Mouse (Mus musculus) splenic B cell, adult 2 months (primary cell): ENCODE measurements around the gene Timm13.

Experiments used
- DNase-seq: peaks from one replicate; pipeline ENCODE4 v3.0.0-alpha.2; 2011; ENCODE audit warnings: low read depth, low spot score
- H3K27me3 ChIP-seq: 2 replicates; pipeline ENCODE4 v1.6.1; 2012; ENCODE audit warnings: mild to moderate bottlenecking, low read length, moderate library complexity, mixed read lengths; ENCODE audit not compliant: control insufficient read depth, poor library complexity, insufficient read depth, severe bottlenecking
- H3K36me3 ChIP-seq: 2 replicates; pipeline ENCODE4 v1.6.1; 2012; ENCODE audit warnings: mild to moderate bottlenecking, low read length, moderate library complexity, mixed read lengths; ENCODE audit not compliant: control insufficient read depth, poor library complexity, insufficient read depth, severe bottlenecking

Timm13 gene

GRCm38 (mm10) chr10:80903282-80903681 lies 2.5 kb upstream of the Timm13 start:
- no peak for DNase-seq
- H3K36me3 ChIP-seq, result peaks cover 3% of the 10 kb centered on the region; the same call in 1 of the 2 replicates
- H3K27me3 ChIP-seq, result no peaks in the 10 kb centered on the region

DNA sequence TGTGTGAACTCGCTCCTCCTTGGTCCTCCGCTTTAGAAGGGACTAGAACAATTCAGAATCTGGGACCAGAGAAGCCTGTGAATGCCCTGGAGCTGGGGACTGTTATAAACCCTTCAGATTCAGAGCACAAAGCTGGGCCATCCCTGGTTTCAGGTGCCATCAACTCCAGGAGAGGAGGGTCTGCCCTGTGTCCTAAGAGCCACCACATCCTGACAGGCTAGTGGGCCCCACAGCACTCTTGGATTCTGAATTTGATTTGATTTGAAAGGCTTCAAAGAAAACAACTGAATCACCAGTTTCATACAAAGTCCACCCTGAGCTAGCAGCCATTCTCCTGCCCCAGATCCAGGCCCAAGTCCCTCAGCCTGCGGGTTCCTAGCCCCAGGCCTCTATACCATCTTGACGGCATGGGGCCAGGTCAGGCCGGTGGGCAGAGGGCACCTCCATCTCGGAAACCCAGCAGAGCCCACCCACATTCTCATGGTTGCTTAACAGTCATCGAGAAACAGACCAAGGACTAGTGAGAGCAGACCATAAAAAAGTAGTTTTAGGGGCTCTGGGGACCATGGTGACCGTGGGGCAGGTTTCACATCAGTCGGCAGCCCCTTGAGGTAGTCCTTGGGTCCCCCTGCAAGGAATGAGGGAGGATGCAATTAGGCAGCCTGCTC lies 1.6 kb upstream of the Timm13 start:
- DNase-seq, result no peak
- Histone ChIP-seq H3K27me3 (no peaks in the 10 kb centered on the region), H3K36me3 (peaks cover 3% of the 10 kb centered on the region; the same call in 1 of the 2 replicates)

DNA sequence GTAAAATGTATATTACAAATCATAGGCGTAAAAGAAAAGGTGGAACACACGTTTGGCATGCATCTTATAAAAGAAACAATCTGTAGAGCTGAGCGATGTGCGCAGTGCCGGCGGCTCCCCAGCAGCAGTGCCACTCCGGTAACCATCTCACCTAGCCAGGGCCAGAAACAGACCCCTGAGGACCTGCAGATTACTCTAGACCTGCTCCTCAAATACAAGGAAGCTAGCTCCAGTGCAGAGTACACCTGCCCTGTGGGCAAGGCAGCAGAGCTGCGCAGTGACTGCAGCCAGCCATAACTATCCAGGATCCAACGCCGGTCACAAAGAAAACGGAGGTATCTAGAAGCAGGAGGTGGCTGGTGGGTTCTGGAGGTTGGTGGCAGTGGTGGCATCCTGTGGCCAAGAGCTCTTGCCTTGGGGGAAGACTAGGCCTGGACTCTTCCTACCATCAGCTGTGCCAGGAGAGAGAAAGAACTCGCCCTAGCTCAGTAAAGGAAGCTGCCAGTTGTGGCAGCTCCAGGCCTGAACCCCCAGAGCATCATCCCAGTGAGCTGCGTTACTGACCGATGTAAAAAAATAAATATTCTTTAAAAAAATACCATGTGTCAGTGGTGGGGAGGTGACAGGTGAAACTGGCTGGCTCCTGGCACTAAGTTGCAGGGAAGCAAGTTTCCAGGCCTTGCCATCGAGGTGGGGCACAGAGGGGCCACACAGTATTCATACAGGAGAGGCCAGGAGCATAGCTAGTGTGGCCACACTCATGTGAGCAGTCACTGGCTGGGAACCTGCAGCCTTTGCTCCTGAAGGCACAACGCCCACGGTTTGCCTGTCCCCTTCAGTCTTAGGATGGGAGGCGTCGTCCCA lies 872 bp upstream of the Timm13 start:
- no peaks in the 10 kb centered on the region for H3K27me3 ChIP-seq
- peak; percentile 23 for DNase-seq
- H3K36me3 ChIP-seq, result peaks cover 3% of the 10 kb centered on the region; the same call in 1 of the 2 replicates

GRCm38 (mm10) chr10:80899591-80900317 lies 1.0 kb downstream of the Timm13 start:
- Histone ChIP-seq H3K27me3 (no peaks in the 10 kb centered on the region), H3K36me3 (peaks cover 3% of the 10 kb centered on the region; the same call in 1 of the 2 replicates)
- DNase-seq, result peak; percentile 19

- peaks cover 3% of the 10 kb centered on the region; the same call in 1 of the 2 replicates for H3K36me3 ChIP-seq
- H3K27me3 ChIP-seq, result no peaks in the 10 kb centered on the region
- DNase-seq, result no peak
These were observed 1.7 kb downstream of the Timm13 start for GRCm38 (mm10) chr10:80899074-80899473.

- no peaks in the 10 kb centered on the region for H3K27me3 ChIP-seq
- H3K36me3 ChIP-seq, result peaks cover 3% of the 10 kb centered on the region; the same call in 1 of the 2 replicates
- DNase-seq, result no peak
These were observed 2.8 kb downstream of the Timm13 start for GRCm38 (mm10) chr10:80897861-80898510.

DNA sequence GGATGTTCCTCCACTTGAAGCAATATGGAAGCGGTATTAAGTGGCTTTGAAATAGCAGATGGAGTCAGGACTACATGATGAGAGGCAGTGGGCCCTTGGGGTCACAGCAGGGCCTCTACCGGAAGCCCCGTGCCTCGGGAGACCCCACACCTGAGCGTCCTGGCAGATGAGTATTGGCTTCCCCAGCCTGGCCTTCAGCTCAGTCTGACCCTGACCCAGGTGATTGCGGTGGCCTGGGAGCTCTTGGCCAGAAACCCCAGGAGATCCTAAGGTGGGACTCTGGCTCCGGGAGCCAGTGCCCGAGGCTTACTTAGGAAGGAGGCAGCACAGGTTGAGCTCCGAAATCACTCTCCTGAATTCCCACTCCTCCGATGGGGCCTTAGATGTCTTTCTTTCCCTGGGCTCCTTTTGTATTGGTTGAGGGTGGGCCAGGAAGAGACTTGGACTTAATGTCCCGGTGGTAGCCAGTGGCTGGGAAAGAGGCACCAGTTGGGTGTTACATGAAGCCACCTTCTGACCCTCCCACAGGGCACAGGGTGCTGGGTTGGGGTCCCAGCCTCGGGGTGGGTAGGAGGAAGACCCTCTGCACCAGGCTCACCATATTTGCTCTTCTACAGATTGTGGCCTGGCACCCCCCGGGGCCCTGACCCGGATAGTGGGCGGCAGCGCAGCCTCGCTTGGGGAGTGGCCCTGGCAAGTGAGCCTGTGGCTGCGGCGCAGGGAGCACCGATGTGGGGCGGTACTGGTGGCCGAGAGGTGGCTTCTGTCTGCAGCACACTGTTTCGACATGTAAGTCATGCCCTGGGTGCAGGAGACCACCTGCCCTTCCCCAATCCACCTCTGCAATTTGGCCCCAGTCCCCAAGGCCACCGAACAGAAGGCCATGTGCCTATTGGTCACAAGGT lies 3.9 kb downstream of the Timm13 start:
- Histone ChIP-seq H3K36me3 (peaks cover 3% of the 10 kb centered on the region; the same call in 1 of the 2 replicates), H3K27me3 (no peaks in the 10 kb centered on the region)
- no peak for DNase-seq

DNA sequence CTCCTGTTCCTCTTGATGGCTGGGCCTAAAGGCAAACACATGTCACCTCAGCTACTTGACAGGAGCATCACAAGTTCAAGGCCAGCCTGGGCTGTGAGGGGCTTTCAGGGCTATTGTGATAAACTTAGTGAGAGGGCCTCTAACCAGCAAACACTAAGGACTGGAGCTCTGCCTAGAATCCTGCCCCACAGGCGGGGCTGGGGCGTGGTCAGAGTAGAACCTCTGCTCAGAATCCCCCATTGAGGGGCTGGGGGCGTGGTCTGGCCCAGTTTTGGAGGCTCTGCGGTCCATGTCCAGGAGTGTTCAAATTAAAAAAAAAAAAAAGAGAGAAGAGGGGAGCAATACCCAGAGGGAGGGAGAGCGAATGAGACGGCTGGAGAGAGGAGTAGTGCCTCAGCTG lies 5.1 kb downstream of the Timm13 start:
- peaks cover 3% of the 10 kb centered on the region; the same call in 1 of the 2 replicates for H3K36me3 ChIP-seq
- H3K27me3 ChIP-seq, result no peaks in the 10 kb centered on the region
- DNase-seq, result no peak

GRCm38 (mm10) chr10:80895100-80895499 lies 5.7 kb downstream of the Timm13 start:
- DNase-seq, result no peak
- Histone ChIP-seq H3K27me3 (no peaks in the 10 kb centered on the region), H3K36me3 (peaks cover 3% of the 10 kb centered on the region; the same call in 1 of the 2 replicates)

- Histone ChIP-seq H3K36me3 (no peaks in the 10 kb centered on the region), H3K27me3 (no peaks in the 10 kb centered on the region)
- no peak for DNase-seq
These were observed 13.6 kb downstream of the Timm13 start for GRCm38 (mm10) chr10:80887181-80887580.

DNA sequence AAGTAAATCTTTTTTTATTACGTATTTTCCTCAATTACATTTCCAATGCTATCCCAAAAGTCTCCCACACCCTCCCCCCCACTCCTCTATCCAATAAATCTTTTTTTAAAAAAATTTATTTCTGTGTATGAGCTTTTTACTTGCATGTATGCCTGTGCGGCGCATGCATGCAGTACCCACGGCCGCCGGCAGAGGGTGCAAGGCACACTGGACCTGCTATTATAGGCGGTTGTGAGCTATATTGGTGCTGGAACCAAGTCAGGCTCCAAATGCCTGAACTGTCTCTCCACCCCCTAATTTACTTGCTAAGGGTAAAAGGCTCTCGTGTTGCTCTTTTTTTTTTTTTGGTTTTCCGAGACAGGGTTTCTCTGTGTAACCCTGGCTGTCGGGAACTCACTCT lies 19.5 kb downstream of the Timm13 start:
- peak; percentile 88 for DNase-seq
- Histone ChIP-seq H3K27me3 (0 out of 2 replicates have a peak, but pooled peaks cover 1% of the 10 kb centered on the region), H3K36me3 (no peaks in the 10 kb centered on the region)

GRCm38 (mm10) chr10:80880901-80881300 lies 19.9 kb downstream of the Timm13 start:
- no peaks in the 10 kb centered on the region for H3K36me3 ChIP-seq
- peak; percentile 51 for DNase-seq
- 0 out of 2 replicates have a peak, but pooled peaks cover 1% of the 10 kb centered on the region for H3K27me3 ChIP-seq

- Histone ChIP-seq H3K36me3 (no peaks in the 10 kb centered on the region), H3K27me3 (0 out of 2 replicates have a peak, but pooled peaks cover 1% of the 10 kb centered on the region)
- DNase-seq, result peak; percentile 88
These were observed 20.6 kb downstream of the Timm13 start for GRCm38 (mm10) chr10:80880131-80880641.
